Mouse (Mus musculus) limb, embryonic 14.5 days (tissue): Measurements from ENCODE around the gene Ube2v1. TPM values are rescaled to one million over a fixed set of nuclear protein-coding genes. Genes with fewer than 3 reads are reported as not detected.

ENCODE experiments used
- ATAC-seq: fragments of 200-750 bp; cut with Nextera tagmentation; 2 replicates; pipeline ENCODE4 v1.8.0; 2017; ENCODE audit warnings: low read depth, moderate number of reproducible peaks, moderate TSS enrichment; ENCODE audit not compliant: low FRiP score
- DNase-seq: peaks from one replicate; pipeline ENCODE4 v3.0.0-alpha.2; 2015; ENCODE audit warnings: low spot score
- H3K27ac ChIP-seq: fragments of 300-500 bp; sonication (generic); replicated peaks from 2 replicates; pipeline ENCODE4 v1.5.1; 2014; ENCODE audit warnings: low read depth, mild to moderate bottlenecking, low read length, moderate library complexity, mixed read lengths
- H3K27me3 ChIP-seq: fragments of 300-500 bp; sonication (generic); 2 replicates; pipeline ENCODE4 v1.6.1; 2014; ENCODE audit warnings: low read length, mixed read lengths; ENCODE audit not compliant: control insufficient read depth, insufficient read depth
- H3K36me3 ChIP-seq: fragments of 300-500 bp; sonication (generic); 2 replicates; pipeline ENCODE4 v1.6.1; 2014; ENCODE audit warnings: mild to moderate bottlenecking, low read length, moderate library complexity, mixed read lengths; ENCODE audit not compliant: control insufficient read depth, insufficient read depth
- H3K4me1 ChIP-seq: fragments of 300-500 bp; sonication (generic); 2 replicates; pipeline ENCODE4 v1.6.1; 2014; ENCODE audit warnings: antibody characterized with exemption, low read length, mixed read lengths; ENCODE audit not compliant: control insufficient read depth, insufficient read depth
- H3K4me2 ChIP-seq: fragments of 300-500 bp; sonication (generic); replicated peaks from 2 replicates; pipeline ENCODE4 v1.6.1; 2014; ENCODE audit warnings: low read depth, mild to moderate bottlenecking, low read length, moderate library complexity; ENCODE audit not compliant: severe bottlenecking
- H3K4me3 ChIP-seq: fragments of 300-500 bp; sonication (generic); replicated peaks from 2 replicates; pipeline ENCODE4 v1.5.1; 2014; ENCODE audit warnings: low read length
- H3K9ac ChIP-seq: fragments of 300-500 bp; sonication (generic); 2 replicates; pipeline ENCODE4 v1.6.1; 2014; ENCODE audit warnings: mild to moderate bottlenecking, low read depth, low read length, moderate library complexity; ENCODE audit not compliant: severe bottlenecking
- H3K9me3 ChIP-seq: fragments of 300-500 bp; sonication (generic); 2 replicates; pipeline ENCODE4 v1.6.1; 2016; ENCODE audit warnings: low read length; ENCODE audit not compliant: control insufficient read depth
- POLR2A ChIP-seq: fragments of 200-500 bp; IDR thresholded peaks from 2 replicates; pipeline ENCODE4 v1.8.0; 2012; ENCODE audit warnings: inconsistent platforms, mild to moderate bottlenecking, moderate library complexity, borderline replicate concordance; ENCODE audit not compliant: insufficient read depth, insufficient read length; ENCODE audit errors: extremely low read depth
- WGBS: fragments of 180-500 bp; shearing (Covaris S2); extraction: QIAGEN DNeasy Blood & Tissue Kit; methylation state at CpG from one replicate; pipeline ENCODE4 v1.1.7; 2014; 5-methylcytosine and 5-hydroxymethylcytosine counted together
- polyA plus RNA-seq, 2 experiments: library from polyadenylated mRNA; depleted of rRNA in 1 of 2; stranded (reverse) in 1 of 2; unstranded in 1 of 2; fragments of >200 nt; fragmentation: Nextera tagmentation in 1 of 2; extraction: Ambion mirVana in 1 of 2; gene quantifications; 2 replicates each; pipeline versions ENCODE4 v1.2.1 to v1.2.3; 2012 to 2014

Gene Ube2v1
- polyA plus RNA-seq, 2 experiments: 137 to 270 TPM

- H3K27me3 ChIP-seq: no peaks in the 10 kb centered on the region
- no peak for TF ChIP-seq POLR2A
- H3K4me1 ChIP-seq: peaks cover 67% of the 10 kb centered on the region
- H3K27ac ChIP-seq: peak overlapping the region; percentile 84
- H3K9ac ChIP-seq: peak overlapping the region; percentile 31; the same call in 1 of the 2 replicates
- peak overlapping the region; percentile 39 for H3K4me2 ChIP-seq
- no peak for ATAC-seq
- WGBS: 22% methylated on average over 3 of the region's 3 CpGs
- DNase-seq: no peak
- no peaks in the 10 kb centered on the region for H3K9me3 ChIP-seq
- no peaks in the 10 kb centered on the region for H3K36me3 ChIP-seq
- H3K4me3 ChIP-seq: no peak overlapping the region
These were observed 66.6 kb downstream of the Ube2v1 start for GRCm38 (mm10) chr2:167565312-167565656.

- Histone ChIP-seq H3K4me1 (peaks cover 68% of the 10 kb centered on the region), H3K4me2 (peak overlapping the region; percentile 22; the same call in 1 of the 2 replicates)
These were observed 67.2 kb downstream of the Ube2v1 start for GRCm38 (mm10) chr2:167564551-167565311.

GRCm38 (mm10) chr2:167563703-167564102 is 68.2 kb downstream of the Ube2v1 start:
- Histone ChIP-seq H3K4me3 (no peak overlapping the region), H3K9ac (no peak overlapping the region), H3K4me1 (peaks cover 74% of the 10 kb centered on the region), H3K27me3 (no peaks in the 10 kb centered on the region), H3K4me2 (peak overlapping the region; percentile 22; the same call in 1 of the 2 replicates), H3K9me3 (no peaks in the 10 kb centered on the region), H3K27ac (peak overlapping the region; percentile 84), H3K36me3 (no peaks in the 10 kb centered on the region)
- TF ChIP-seq POLR2A: no peak
- WGBS: 13% methylated on average over 12 of the region's 12 CpGs
- ATAC-seq (peak; percentile 75), DNase-seq (peak; percentile 54)

More at GRCm38 (mm10) chr2:167564551-167565311, 67.2 kb downstream of the Ube2v1 start:
- H3K4me3 ChIP-seq: no peak overlapping the region
- ATAC-seq: no peak
- no peaks in the 10 kb centered on the region for H3K36me3 ChIP-seq
- no peak for TF ChIP-seq POLR2A
- no peaks in the 10 kb centered on the region for H3K9me3 ChIP-seq
- DNase-seq: no peak
- 55% methylated on average over 13 of the region's 13 CpGs for WGBS
- peak overlapping the region; percentile 84 for H3K27ac ChIP-seq
- H3K27me3 ChIP-seq: no peaks in the 10 kb centered on the region
- H3K9ac ChIP-seq: no peak overlapping the region

GRCm38 (mm10) chr2:167563035-167563434 is 68.9 kb downstream of the Ube2v1 start:
- Histone ChIP-seq H3K4me2 (peak overlapping the region; percentile 22; the same call in 1 of the 2 replicates), H3K9ac (no peak overlapping the region), H3K9me3 (no peaks in the 10 kb centered on the region), H3K4me1 (peaks cover 75% of the 10 kb centered on the region), H3K27me3 (no peaks in the 10 kb centered on the region), H3K4me3 (no peak overlapping the region), H3K27ac (peak overlapping the region; percentile 84), H3K36me3 (no peaks in the 10 kb centered on the region)
- no peak for DNase-seq
- 46% methylated on average over 5 of the region's 5 CpGs for WGBS
- ATAC-seq: no peak
- TF ChIP-seq POLR2A: no peak

- no peak overlapping the region for H3K9ac ChIP-seq
- 9% methylated on average over 7 of the region's 8 CpGs for WGBS
- H3K27ac ChIP-seq: peak overlapping the region; percentile 84
- 0 out of 2 replicates have a peak, but pooled peaks have one; percentile 10 for ATAC-seq
- TF ChIP-seq POLR2A: no peak
- no peaks in the 10 kb centered on the region for H3K36me3 ChIP-seq
- peaks cover 75% of the 10 kb centered on the region for H3K4me1 ChIP-seq
- H3K4me3 ChIP-seq: no peak overlapping the region
- no peaks in the 10 kb centered on the region for H3K27me3 ChIP-seq
- H3K9me3 ChIP-seq: no peaks in the 10 kb centered on the region
- peak; percentile 59 for DNase-seq
- 0 out of 2 replicates have a peak overlapping the region, but pooled peaks have one; percentile 7 for H3K4me2 ChIP-seq
These were observed 69.8 kb downstream of the Ube2v1 start for GRCm38 (mm10) chr2:167562101-167562500.
